Mouse (Mus musculus) forebrain, embryonic 15.5 days (tissue): ENCODE data around the gene Tcf15. TPM values are rescaled to one million over a fixed set of nuclear protein-coding genes. Genes with fewer than 3 reads are reported as not detected.

Source experiments
- ATAC-seq: fragments of 200-750 bp; cut with Nextera tagmentation; replicated peaks from 2 replicates; pipeline ENCODE4 v1.8.0; 2017; ENCODE audit warnings: mild to moderate bottlenecking, moderate TSS enrichment, moderate library complexity
- H3K27ac ChIP-seq: fragments of 300-500 bp; sonication (generic); replicated peaks from 2 replicates; pipeline ENCODE4 v1.5.1; 2015; ENCODE audit warnings: mild to moderate bottlenecking, inconsistent platforms
- H3K27me3 ChIP-seq: fragments of 300-500 bp; sonication (generic); 2 replicates; pipeline ENCODE4 v1.6.1; 2015; ENCODE audit warnings: inconsistent platforms
- H3K36me3 ChIP-seq: fragments of 300-500 bp; sonication (generic); 2 replicates; pipeline ENCODE4 v1.6.1; 2015; ENCODE audit warnings: mild to moderate bottlenecking, inconsistent platforms
- H3K4me1 ChIP-seq: fragments of 300-500 bp; sonication (generic); 2 replicates; pipeline ENCODE4 v1.6.1; 2015; ENCODE audit warnings: inconsistent platforms
- H3K4me2 ChIP-seq: fragments of 300-500 bp; sonication (generic); replicated peaks from 2 replicates; pipeline ENCODE4 v1.6.1; 2015; ENCODE audit warnings: mild to moderate bottlenecking, inconsistent platforms
- H3K4me3 ChIP-seq: fragments of 300-500 bp; sonication (generic); 2 replicates; pipeline ENCODE4 v1.5.1; 2015; ENCODE audit warnings: mild to moderate bottlenecking, inconsistent platforms
- H3K9ac ChIP-seq: fragments of 300-500 bp; sonication (generic); replicated peaks from 2 replicates; pipeline ENCODE4 v1.6.1; 2015; ENCODE audit warnings: mild to moderate bottlenecking, inconsistent platforms
- H3K9me3 ChIP-seq: fragments of 300-500 bp; sonication (generic); 2 replicates; pipeline ENCODE4 v1.6.1; 2016; ENCODE audit warnings: inconsistent platforms
- WGBS: fragments of 180-500 bp; shearing (Covaris S2); methylation state at CpG from one replicate; pipeline ENCODE4 v1.1.7; 2015; ENCODE audit warnings: mixed read lengths; 5-methylcytosine and 5-hydroxymethylcytosine counted together
- polyA plus RNA-seq: library from polyadenylated mRNA; unstranded; fragments of >200 nt; fragmentation: Nextera tagmentation; extraction: Ambion mirVana; gene quantifications from 2 replicates; pipeline ENCODE4 v1.2.1, GENCODE M21; 2015

The Tcf15 gene
- polyA plus RNA-seq, 1 experiment from 2014 or later: 1.8 TPM

GRCm38 (mm10) chr2:152150373-152150772, 7.0 kb downstream of the Tcf15 start:
- WGBS: 60% methylated on average over 6 of the region's 6 CpGs
- no peak for ATAC-seq
- no peaks in the 10 kb centered on the region for H3K27me3 ChIP-seq
- no peaks in the 10 kb centered on the region for H3K4me1 ChIP-seq
- H3K9me3 ChIP-seq: no peaks in the 10 kb centered on the region
- no peak overlapping the region for H3K27ac ChIP-seq
- H3K4me2 ChIP-seq: no peak overlapping the region
- no peaks in the 10 kb centered on the region for H3K36me3 ChIP-seq
- no peak overlapping the region for H3K9ac ChIP-seq
- no peak overlapping the region for H3K4me3 ChIP-seq

GRCm38 (mm10) chr2:152153361-152153760, 10.0 kb downstream of the Tcf15 start:
- no peaks in the 10 kb centered on the region for H3K27me3 ChIP-seq
- H3K4me3 ChIP-seq: no peak overlapping the region
- 48% methylated on average over 3 of the region's 3 CpGs for WGBS
- no peaks in the 10 kb centered on the region for H3K9me3 ChIP-seq
- ATAC-seq: no peak
- H3K4me1 ChIP-seq: no peaks in the 10 kb centered on the region
- no peak overlapping the region for H3K4me2 ChIP-seq
- no peaks in the 10 kb centered on the region for H3K36me3 ChIP-seq
- no peak overlapping the region for H3K27ac ChIP-seq
- no peak overlapping the region for H3K9ac ChIP-seq

- H3K4me3 ChIP-seq: no peak overlapping the region
- no peaks in the 10 kb centered on the region for H3K4me1 ChIP-seq
- no peaks in the 10 kb centered on the region for H3K27me3 ChIP-seq
- H3K9ac ChIP-seq: no peak overlapping the region
- H3K27ac ChIP-seq: no peak overlapping the region
- 41% methylated on average over 7 of the region's 7 CpGs for WGBS
- no peaks in the 10 kb centered on the region for H3K9me3 ChIP-seq
- no peak overlapping the region for H3K4me2 ChIP-seq
- H3K36me3 ChIP-seq: no peaks in the 10 kb centered on the region
- ATAC-seq: no peak
Measured at GRCm38 (mm10) chr2:152155414-152156208, 12.2 kb downstream of the Tcf15 start.

- Histone ChIP-seq H3K9me3 (no peaks in the 10 kb centered on the region), H3K9ac (no peak overlapping the region), H3K27ac (no peak overlapping the region), H3K4me1 (no peaks in the 10 kb centered on the region), H3K4me2 (no peak overlapping the region), H3K27me3 (no peaks in the 10 kb centered on the region), H3K36me3 (no peaks in the 10 kb centered on the region), H3K4me3 (no peak overlapping the region)
- 84% methylated on average over 6 of the region's 6 CpGs for WGBS
- no peak for ATAC-seq
Measured at GRCm38 (mm10) chr2:152156471-152156870, 13.1 kb downstream of the Tcf15 start.

GRCm38 (mm10) chr2:152159487-152159886, 16.1 kb downstream of the Tcf15 start:
- H3K9ac ChIP-seq: no peak overlapping the region
- no peak overlapping the region for H3K4me2 ChIP-seq
- no peak overlapping the region for H3K4me3 ChIP-seq
- no peaks in the 10 kb centered on the region for H3K4me1 ChIP-seq
- H3K36me3 ChIP-seq: no peaks in the 10 kb centered on the region
- H3K9me3 ChIP-seq: no peaks in the 10 kb centered on the region
- ATAC-seq: no peak
- 92% methylated on average over 1 of the region's 1 CpGs for WGBS
- no peak overlapping the region for H3K27ac ChIP-seq
- H3K27me3 ChIP-seq: no peaks in the 10 kb centered on the region

GRCm38 (mm10) chr2:152166257-152166656, 22.9 kb downstream of the Tcf15 start:
- Histone ChIP-seq H3K4me2 (no peak overlapping the region), H3K4me3 (no peak overlapping the region), H3K36me3 (no peaks in the 10 kb centered on the region), H3K9me3 (no peaks in the 10 kb centered on the region), H3K27me3 (no peaks in the 10 kb centered on the region), H3K4me1 (peaks cover 6% of the 10 kb centered on the region; the same call in 1 of the 2 replicates), H3K27ac (no peak overlapping the region), H3K9ac (no peak overlapping the region)
- 85% methylated on average over 6 of the region's 6 CpGs for WGBS
- ATAC-seq: no peak

GRCm38 (mm10) chr2:152167851-152168290, 24.5 kb downstream of the Tcf15 start:
- WGBS: 27% methylated on average over 8 of the region's 8 CpGs
- Histone ChIP-seq H3K9me3 (no peaks in the 10 kb centered on the region), H3K27ac (0 out of 2 replicates have a peak overlapping the region, but pooled peaks have one; percentile 13), H3K27me3 (no peaks in the 10 kb centered on the region), H3K36me3 (no peaks in the 10 kb centered on the region), H3K4me2 (no peak overlapping the region), H3K4me3 (no peak overlapping the region), H3K4me1 (peaks cover 6% of the 10 kb centered on the region; the same call in 1 of the 2 replicates), H3K9ac (no peak overlapping the region)
- peak; percentile 88 for ATAC-seq

- Histone ChIP-seq H3K4me2 (no peak overlapping the region), H3K27ac (no peak overlapping the region), H3K9me3 (no peaks in the 10 kb centered on the region), H3K4me3 (no peak overlapping the region), H3K9ac (no peak overlapping the region), H3K36me3 (no peaks in the 10 kb centered on the region), H3K4me1 (peaks cover 6% of the 10 kb centered on the region; the same call in 1 of the 2 replicates), H3K27me3 (no peaks in the 10 kb centered on the region)
- 91% methylated on average over 1 of the region's 1 CpGs for WGBS
- no peak for ATAC-seq
Measured at GRCm38 (mm10) chr2:152169377-152169776, 26.0 kb downstream of the Tcf15 start.

GRCm38 (mm10) chr2:152174861-152175260, 31.5 kb downstream of the Tcf15 start:
- Histone ChIP-seq H3K9me3 (no peaks in the 10 kb centered on the region), H3K4me3 (no peak overlapping the region), H3K27me3 (no peaks in the 10 kb centered on the region), H3K9ac (no peak overlapping the region), H3K27ac (no peak overlapping the region), H3K4me1 (0 out of 2 replicates have a peak, but pooled peaks cover 4% of the 10 kb centered on the region), H3K36me3 (no peaks in the 10 kb centered on the region), H3K4me2 (no peak overlapping the region)
- 99% methylated on average over 3 of the region's 3 CpGs for WGBS
- ATAC-seq: no peak

GRCm38 (mm10) chr2:152176659-152177058, 33.3 kb downstream of the Tcf15 start:
- H3K4me3 ChIP-seq: no peak overlapping the region
- ATAC-seq: no peak
- no peaks in the 10 kb centered on the region for H3K27me3 ChIP-seq
- no peaks in the 10 kb centered on the region for H3K36me3 ChIP-seq
- H3K9ac ChIP-seq: no peak overlapping the region
- WGBS: 80% methylated on average over 6 of the region's 6 CpGs
- H3K4me2 ChIP-seq: no peak overlapping the region
- 0 out of 2 replicates have a peak, but pooled peaks cover 4% of the 10 kb centered on the region for H3K4me1 ChIP-seq
- H3K27ac ChIP-seq: no peak overlapping the region
- H3K9me3 ChIP-seq: no peaks in the 10 kb centered on the region

- H3K4me1 ChIP-seq: 0 out of 2 replicates have a peak, but pooled peaks cover 4% of the 10 kb centered on the region
- H3K9ac ChIP-seq: no peak overlapping the region
- no peak for ATAC-seq
- 9% methylated on average over 24 of the region's 24 CpGs for WGBS
- H3K36me3 ChIP-seq: no peaks in the 10 kb centered on the region
- H3K27me3 ChIP-seq: no peaks in the 10 kb centered on the region
- peak overlapping the region; percentile 14; the same call in 1 of the 2 replicates for H3K4me2 ChIP-seq
- H3K9me3 ChIP-seq: no peaks in the 10 kb centered on the region
- no peak overlapping the region for H3K27ac ChIP-seq
- H3K4me3 ChIP-seq: no peak overlapping the region
Measured at GRCm38 (mm10) chr2:152177162-152177805, 33.9 kb downstream of the Tcf15 start.

- no peaks in the 10 kb centered on the region for H3K27me3 ChIP-seq
- H3K4me3 ChIP-seq: no peak overlapping the region
- WGBS: 78% methylated on average over 6 of the region's 6 CpGs
- no peaks in the 10 kb centered on the region for H3K36me3 ChIP-seq
- 0 out of 2 replicates have a peak, but pooled peaks cover 4% of the 10 kb centered on the region for H3K4me1 ChIP-seq
- no peaks in the 10 kb centered on the region for H3K9me3 ChIP-seq
- no peak overlapping the region for H3K27ac ChIP-seq
- ATAC-seq: no peak
- H3K4me2 ChIP-seq: no peak overlapping the region
- H3K9ac ChIP-seq: no peak overlapping the region
Measured at GRCm38 (mm10) chr2:152177806-152178170, 34.4 kb downstream of the Tcf15 start.
